Mouse (Mus musculus) hindbrain, embryonic 14.5 days (tissue): Measurements from ENCODE around the gene Morn3. TPM values are rescaled to one million over a fixed set of nuclear protein-coding genes. Genes with fewer than 3 reads are reported as not detected.
"Not testable (repeated sequence)": the region's sequence is repeated elsewhere in the genome, so short reads cannot be mapped to it uniquely, and the experiment has no call there.

Experiments
- ATAC-seq: fragments of 200-750 bp; cut with Nextera tagmentation; 2 replicates; pipeline ENCODE4 v1.8.0; 2017; ENCODE audit warnings: moderate number of reproducible peaks, mild to moderate bottlenecking, moderate TSS enrichment, moderate library complexity; ENCODE audit not compliant: low FRiP score
- DNase-seq: peaks from one replicate; pipeline ENCODE4 v3.0.0-alpha.2; 2015; ENCODE audit warnings: low spot score
- H3K27ac ChIP-seq: fragments of 300-500 bp; sonication (generic); 2 replicates; pipeline ENCODE4 v1.5.1; 2014; ENCODE audit warnings: mild to moderate bottlenecking, moderate library complexity
- H3K27me3 ChIP-seq: fragments of 300-500 bp; sonication (generic); 2 replicates; pipeline ENCODE4 v1.6.1; 2014; ENCODE audit warnings: mild to moderate bottlenecking, low read length, mixed read lengths; ENCODE audit not compliant: control insufficient read depth, insufficient read depth
- H3K36me3 ChIP-seq: fragments of 300-500 bp; sonication (generic); replicated peaks from 2 replicates; pipeline ENCODE4 v1.6.1; 2014; ENCODE audit not compliant: control insufficient read depth, insufficient read depth
- H3K4me1 ChIP-seq: fragments of 300-500 bp; sonication (generic); replicated peaks from 2 replicates; pipeline ENCODE4 v1.6.1; 2014; ENCODE audit warnings: antibody characterized with exemption, low read length, mixed read lengths; ENCODE audit not compliant: control insufficient read depth, insufficient read depth
- H3K4me2 ChIP-seq: fragments of 300-500 bp; sonication (generic); replicated peaks from 2 replicates; pipeline ENCODE4 v1.6.1; 2014; ENCODE audit warnings: mild to moderate bottlenecking, moderate library complexity
- H3K4me3 ChIP-seq: fragments of 300-500 bp; sonication (generic); replicated peaks from 2 replicates; pipeline ENCODE4 v1.5.1; 2014; ENCODE audit warnings: mild to moderate bottlenecking, low read length
- H3K9ac ChIP-seq: fragments of 300-500 bp; sonication (generic); 2 replicates; pipeline ENCODE4 v1.6.1; 2014
- H3K9me3 ChIP-seq: fragments of 300-500 bp; sonication (generic); 2 replicates; pipeline ENCODE4 v1.6.1; 2016; ENCODE audit warnings: low read length; ENCODE audit not compliant: control insufficient read depth
- WGBS: fragments of 180-500 bp; shearing (Covaris S2); extraction: QIAGEN DNeasy Blood & Tissue Kit; methylation state at CpG from one replicate; pipeline ENCODE4 v1.1.7; 2014; 5-methylcytosine and 5-hydroxymethylcytosine counted together
- polyA plus RNA-seq: library from polyadenylated mRNA; unstranded; fragments of >200 nt; fragmentation: Nextera tagmentation; extraction: Ambion mirVana; gene quantifications from 2 replicates; pipeline ENCODE4 v1.2.1, GENCODE M21; 2014

Gene Morn3
- polyA plus RNA-seq, 1 experiment from 2014 or later = 0.79 TPM

- H3K27ac ChIP-seq, H3K9me3 ChIP-seq, H3K4me2 ChIP-seq, H3K36me3 ChIP-seq, DNase-seq, H3K27me3 ChIP-seq, ATAC-seq, H3K4me1 ChIP-seq, H3K9ac ChIP-seq, H3K4me3 ChIP-seq: not testable (repeated sequence)
- 90% methylated on average over 4 of the region's 6 CpGs for WGBS
Observed at GRCm38 (mm10) chr5:123061402-123061749, 14.6 kb upstream of the Morn3 start.

- Histone ChIP-seq H3K4me1 (no peaks in the 10 kb centered on the region; the same call in 1 of the 2 replicates), H3K27ac (no peak overlapping the region), H3K4me3 (no peak overlapping the region), H3K4me2 (no peak overlapping the region), H3K9ac (no peak overlapping the region), H3K36me3 (no peaks in the 10 kb centered on the region), H3K27me3 (no peaks in the 10 kb centered on the region), H3K9me3 (no peaks in the 10 kb centered on the region)
- DNase-seq = no peak
- ATAC-seq = no peak
- WGBS = 81% methylated on average over 9 of the region's 9 CpGs
Observed at GRCm38 (mm10) chr5:123060706-123061401, 14.0 kb upstream of the Morn3 start.

DNA sequence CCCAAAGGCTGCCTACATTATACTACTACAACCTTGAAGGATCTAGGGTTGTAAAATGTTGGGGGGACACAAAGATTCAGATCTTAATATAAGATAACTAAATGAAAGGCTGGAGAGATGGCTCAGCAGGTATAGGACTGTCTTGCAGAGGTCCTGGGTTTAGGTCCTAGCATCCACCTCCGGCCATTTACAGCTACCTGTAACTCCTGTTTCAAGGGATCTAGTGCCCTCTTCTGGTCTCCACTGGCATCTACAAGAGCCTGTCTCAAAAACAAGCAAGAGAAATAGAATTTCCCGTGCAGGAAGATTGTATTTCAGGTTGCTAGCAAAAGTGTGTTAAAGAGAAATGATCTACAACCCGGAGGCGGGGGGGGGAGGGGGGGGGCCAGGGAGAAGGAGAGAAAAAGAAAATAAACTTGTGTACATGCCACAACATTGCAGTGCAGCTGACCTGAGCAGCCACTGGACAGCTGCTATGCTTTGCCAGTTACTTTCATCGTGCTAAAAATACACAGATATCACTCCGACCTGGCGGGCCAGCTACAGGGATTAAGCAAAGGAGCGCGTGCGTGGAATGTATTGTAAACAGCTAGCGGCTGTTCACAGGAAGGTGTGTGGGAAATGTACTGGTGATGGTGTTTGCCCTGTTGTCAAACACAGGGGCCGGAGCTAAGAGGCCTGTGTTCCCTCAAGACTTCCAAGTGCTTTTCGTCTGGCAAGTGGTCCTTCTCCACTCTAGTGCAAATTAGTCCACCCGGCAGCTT is 13.1 kb upstream of the Morn3 start:
- no peak for ATAC-seq
- Histone ChIP-seq H3K27ac (no peak overlapping the region), H3K27me3 (no peaks in the 10 kb centered on the region), H3K9ac (no peak overlapping the region), H3K36me3 (no peaks in the 10 kb centered on the region), H3K4me2 (no peak overlapping the region), H3K4me1 (no peaks in the 10 kb centered on the region; the same call in 1 of the 2 replicates), H3K4me3 (no peak overlapping the region), H3K9me3 (no peaks in the 10 kb centered on the region)
- WGBS = 46% methylated on average over 14 of the region's 14 CpGs
- peak; percentile 42 for DNase-seq

GRCm38 (mm10) chr5:123058251-123059102 is 11.7 kb upstream of the Morn3 start:
- Histone ChIP-seq H3K4me3 (peak overlapping the region; percentile 35), H3K27ac (peak overlapping the region; percentile 62; the same call in 1 of the 2 replicates), H3K27me3 (no peaks in the 10 kb centered on the region), H3K4me1 (no peaks in the 10 kb centered on the region; the same call in 1 of the 2 replicates), H3K9ac (peak overlapping the region; percentile 42), H3K9me3 (no peaks in the 10 kb centered on the region), H3K4me2 (peak overlapping the region; percentile 49), H3K36me3 (no peaks in the 10 kb centered on the region)
- WGBS = 43% methylated on average over 16 of the region's 16 CpGs
- DNase-seq (no peak), ATAC-seq (no peak)

DNA sequence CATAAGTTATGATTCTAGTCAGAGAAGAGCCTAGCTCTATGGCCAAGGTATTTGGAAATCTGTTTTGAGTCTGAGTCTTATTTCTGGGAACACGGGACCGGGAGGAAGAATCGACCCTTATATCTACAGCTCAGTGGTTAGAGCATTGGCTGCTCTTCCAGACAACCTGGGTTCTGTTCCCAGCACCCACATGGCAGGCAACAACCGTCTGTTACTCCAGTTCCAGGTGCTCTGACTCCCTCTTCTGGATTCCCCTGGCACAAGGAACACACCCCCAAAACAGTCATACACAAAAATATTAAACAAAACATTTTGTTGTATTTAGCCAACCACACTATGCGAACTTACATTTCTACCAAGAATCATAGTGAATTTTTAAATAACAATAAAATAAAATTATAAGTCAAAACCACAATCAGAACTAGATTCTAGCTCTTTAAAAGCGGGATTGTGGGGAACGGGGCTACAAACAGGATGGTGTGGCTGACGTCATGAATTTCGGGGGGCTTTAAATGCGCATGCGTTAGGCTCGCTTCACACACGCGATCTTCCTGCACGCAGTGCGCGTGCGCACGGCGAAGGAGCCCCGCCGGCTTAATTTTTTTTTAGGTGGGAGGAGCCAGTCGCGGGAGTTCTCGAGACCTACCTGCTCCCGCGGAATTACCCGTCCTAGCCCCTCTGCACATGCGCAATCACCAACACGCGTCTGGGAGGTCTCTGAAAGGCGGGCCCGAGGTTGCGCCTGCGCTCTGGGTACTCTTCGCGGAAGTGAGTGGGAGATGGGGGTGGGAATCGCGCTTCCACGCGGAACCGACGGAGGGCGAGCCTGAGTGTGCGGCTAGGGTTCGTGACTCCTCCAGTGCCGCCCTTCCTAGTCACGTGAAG is 10.8 kb upstream of the Morn3 start:
- Histone ChIP-seq H3K36me3 (no peaks in the 10 kb centered on the region), H3K9ac (peak overlapping the region; percentile 42), H3K9me3 (no peaks in the 10 kb centered on the region), H3K4me1 (no peaks in the 10 kb centered on the region; the same call in 1 of the 2 replicates), H3K4me2 (peak overlapping the region; percentile 49), H3K27ac (peak overlapping the region; percentile 66), H3K4me3 (peak overlapping the region; percentile 35), H3K27me3 (no peaks in the 10 kb centered on the region)
- peak; percentile 96 for ATAC-seq
- WGBS = 8% methylated on average over 48 of the region's 48 CpGs
- DNase-seq = peak; percentile 100

- DNase-seq (no peak), ATAC-seq (no peak)
- H3K9me3 ChIP-seq = no peaks in the 10 kb centered on the region
- no peaks in the 10 kb centered on the region for H3K27me3 ChIP-seq
- WGBS = 79% methylated on average over 5 of the region's 5 CpGs
- no peaks in the 10 kb centered on the region for H3K4me1 ChIP-seq
- H3K9ac ChIP-seq = no peak overlapping the region
- no peak overlapping the region for H3K4me2 ChIP-seq
- H3K27ac ChIP-seq = no peak overlapping the region
- no peaks in the 10 kb centered on the region for H3K36me3 ChIP-seq
- no peak overlapping the region for H3K4me3 ChIP-seq
Observed at GRCm38 (mm10) chr5:123051736-123052135, 4.9 kb upstream of the Morn3 start.

DNA sequence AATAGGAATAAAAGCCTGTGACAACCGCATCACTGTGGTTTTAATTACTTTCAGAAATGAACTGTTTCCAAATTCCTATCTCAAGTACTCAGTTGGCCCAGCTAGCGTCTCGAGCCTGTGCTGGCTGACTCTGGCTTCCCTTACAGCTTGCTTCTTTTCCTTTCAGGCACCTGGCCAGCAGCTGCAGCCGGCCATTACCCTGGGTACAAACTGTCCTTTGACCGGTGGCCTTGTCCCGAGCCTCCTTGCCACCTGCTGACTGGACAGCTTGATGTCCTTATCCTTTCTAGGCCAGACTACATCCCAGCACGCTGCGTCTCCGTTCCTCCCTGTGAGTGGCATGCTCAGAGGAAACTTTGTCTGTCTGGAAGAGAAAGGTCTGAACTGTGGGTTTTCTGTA is 4.1 kb upstream of the Morn3 start:
- no peak overlapping the region for H3K4me3 ChIP-seq
- no peaks in the 10 kb centered on the region for H3K4me1 ChIP-seq
- H3K36me3 ChIP-seq = no peaks in the 10 kb centered on the region
- no peak for DNase-seq
- H3K27ac ChIP-seq = no peak overlapping the region
- no peaks in the 10 kb centered on the region for H3K27me3 ChIP-seq
- WGBS = 84% methylated on average over 9 of the region's 9 CpGs
- no peak for ATAC-seq
- no peak overlapping the region for H3K4me2 ChIP-seq
- H3K9me3 ChIP-seq = no peaks in the 10 kb centered on the region
- H3K9ac ChIP-seq = no peak overlapping the region

DNA sequence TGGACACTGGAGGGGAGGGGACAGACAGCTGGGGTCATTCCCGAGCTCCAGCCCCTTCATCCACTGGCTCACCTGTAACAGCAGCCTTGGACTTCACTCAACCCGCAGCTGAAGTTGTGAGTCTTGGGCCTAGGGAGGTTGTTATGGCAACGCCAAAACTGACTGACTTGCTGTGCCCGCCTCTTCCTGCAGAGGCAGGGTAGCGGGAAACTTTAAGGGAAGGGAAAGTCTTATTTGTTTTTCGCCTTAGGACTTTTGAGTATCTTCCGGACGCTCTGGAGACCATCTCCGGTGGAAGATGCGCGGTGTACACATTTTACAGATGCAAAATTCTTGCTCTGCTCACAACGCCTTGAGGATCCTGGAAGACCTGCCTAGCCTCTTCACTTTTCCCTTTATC is 2.5 kb upstream of the Morn3 start:
- H3K9me3 ChIP-seq = no peaks in the 10 kb centered on the region
- peak; percentile 60 for DNase-seq
- H3K9ac ChIP-seq = peak overlapping the region; percentile 13; the same call in 1 of the 2 replicates
- no peaks in the 10 kb centered on the region for H3K36me3 ChIP-seq
- H3K4me1 ChIP-seq = no peaks in the 10 kb centered on the region
- no peak for ATAC-seq
- H3K4me3 ChIP-seq = no peak overlapping the region
- H3K27me3 ChIP-seq = no peaks in the 10 kb centered on the region
- 5% methylated on average over 12 of the region's 12 CpGs for WGBS
- H3K4me2 ChIP-seq = peak overlapping the region; percentile 21
- no peak overlapping the region for H3K27ac ChIP-seq
